Mouse (Mus musculus) MEL (cell line): ENCODE results near the gene Rassf8. TPM values are rescaled to one million over a fixed set of nuclear protein-coding genes. Genes with fewer than 3 reads are reported as not detected.

Experiments
- DNase-seq: peaks from one replicate; pipeline ENCODE4 v3.0.0; 2011; ENCODE audit warnings: low read depth, low spot score
- H3K27ac ChIP-seq: 2 replicates; pipeline ENCODE4 v1.5.1; 2012; ENCODE audit warnings: low read depth, mild to moderate bottlenecking, control low read depth, low read length, moderate library complexity; ENCODE audit not compliant: control insufficient read depth
- H3K27me3 ChIP-seq, 2 experiments: fragments of 150-350 bp in 1 of 2; sonication (generic) in 1 of 2; 2 replicates each; pipeline ENCODE4 v1.6.1; 2012; ENCODE audit warnings: low read length in 2 of 2, mild to moderate bottlenecking in 2 of 2, improper control_type of control experiment in 1 of 2, moderate library complexity in 1 of 2; ENCODE audit not compliant: insufficient read depth in 2 of 2, control insufficient read depth in 1 of 2
- H3K36me3 ChIP-seq, 2 experiments: 2 replicates each; pipeline ENCODE4 v1.6.1; 2012 to 2014; ENCODE audit warnings: low read length in 2 of 2, improper control_type of control experiment in 1 of 2, inconsistent platforms in 1 of 2, mild to moderate bottlenecking in 1 of 2; ENCODE audit not compliant: insufficient read depth in 2 of 2, control insufficient read depth in 1 of 2
- H3K4me1 ChIP-seq, 2 experiments: fragments of 150-350 bp in 1 of 2; sonication (generic) in 1 of 2; 2 replicates each; pipeline ENCODE4 v1.6.1; 2012; ENCODE audit warnings: low read length in 2 of 2, improper control_type of control experiment in 1 of 2, mild to moderate bottlenecking in 1 of 2; ENCODE audit not compliant: insufficient read depth in 2 of 2, control insufficient read depth in 1 of 2
- H3K4me3 ChIP-seq, 2 experiments: fragments of 150-350 bp in 1 of 2; sonication (generic) in 1 of 2; 2 replicates each; pipeline ENCODE4 v1.5.1; 2012; ENCODE audit warnings: low read depth in 2 of 2, low read length in 2 of 2, mild to moderate bottlenecking in 2 of 2, moderate library complexity in 2 of 2, control low read depth in 1 of 2, improper control_type of control experiment in 1 of 2; ENCODE audit not compliant: control insufficient read depth in 1 of 2, insufficient read depth in 1 of 2
- H3K79me2 ChIP-seq: 2 replicates; pipeline ENCODE4 v1.6.1; 2012; ENCODE audit warnings: mild to moderate bottlenecking, low read length, moderate library complexity; ENCODE audit not compliant: control insufficient read depth, poor library complexity, insufficient read depth
- H3K9ac ChIP-seq: 2 replicates; pipeline ENCODE4 v1.6.1; 2012; ENCODE audit warnings: low read depth, mild to moderate bottlenecking, control low read depth, low read length, moderate library complexity; ENCODE audit not compliant: control insufficient read depth, poor library complexity, severe bottlenecking
- H3K9me3 ChIP-seq: fragments of 150-350 bp; sonication (generic); replicated peaks from 2 replicates; pipeline ENCODE4 v1.6.1; 2012; ENCODE audit warnings: mild to moderate bottlenecking, low read length, improper control_type of control experiment, moderate library complexity; ENCODE audit not compliant: insufficient read depth
- CHD2 ChIP-seq: IDR thresholded peaks from 2 replicates; pipeline ENCODE4 v1.6.1; 2011; ENCODE audit warnings: low read length, improper control_type of control experiment
- CTCF ChIP-seq, 3 experiments: IDR thresholded peaks in 2 of 3; conservative IDR thresholded peaks in 1 of 3; 2 replicates each; pipeline ENCODE4 v1.5.1; 2011 to 2012; ENCODE audit warnings: low read length in 3 of 3, low read depth in 2 of 3, mild to moderate bottlenecking in 2 of 3, improper control_type of control experiment in 1 of 3, inconsistent platforms in 1 of 3, mixed read lengths in 1 of 3, moderate library complexity in 1 of 3; ENCODE audit not compliant: control insufficient read depth in 1 of 3, insufficient read depth in 1 of 3, poor library complexity in 1 of 3, severe bottlenecking in 1 of 3
- ELF1 ChIP-seq: IDR thresholded peaks from 2 replicates; pipeline ENCODE4 v1.6.1; 2014; ENCODE audit warnings: low read depth, mild to moderate bottlenecking, inconsistent platforms, low read length, improper control_type of control experiment, moderate library complexity
- EP300 ChIP-seq, 2 experiments: IDR thresholded peaks; 2 replicates each; pipeline ENCODE4 v1.6.1; 2011; ENCODE audit warnings: improper control_type of control experiment in 2 of 2, low read length in 2 of 2, low read depth in 1 of 2, mild to moderate bottlenecking in 1 of 2
- GABPA ChIP-seq: IDR thresholded peaks from 2 replicates; pipeline ENCODE4 v1.6.1; 2012; ENCODE audit warnings: low read depth, mild to moderate bottlenecking, inconsistent platforms, low read length, improper control_type of control experiment, moderate library complexity
- GATA1 ChIP-seq: IDR thresholded peaks from 2 replicates; pipeline ENCODE4 v1.6.1; 2011; ENCODE audit warnings: low read depth, low read length, improper control_type of control experiment
- MAZ ChIP-seq: IDR thresholded peaks from 2 replicates; pipeline ENCODE4 v1.6.1; 2012; ENCODE audit warnings: low read depth, mild to moderate bottlenecking, inconsistent platforms, low read length, improper control_type of control experiment
- MEF2A ChIP-seq: IDR thresholded peaks from 2 replicates; pipeline ENCODE4 v1.6.1; 2014; ENCODE audit warnings: low read depth, mild to moderate bottlenecking, inconsistent platforms, low read length, improper control_type of control experiment; ENCODE audit not compliant: poor library complexity, insufficient replicate concordance, severe bottlenecking; ENCODE audit errors: extremely low read depth
- MXI1 ChIP-seq: IDR thresholded peaks from 2 replicates; pipeline ENCODE4 v1.6.1; 2011; ENCODE audit warnings: mild to moderate bottlenecking, low read depth, low read length, improper control_type of control experiment
- POLR2AphosphoS5 ChIP-seq: IDR thresholded peaks from 2 replicates; pipeline ENCODE4 v1.6.1; 2012; ENCODE audit warnings: low read depth, borderline replicate concordance, mild to moderate bottlenecking, inconsistent platforms, low read length, moderate library complexity, mixed read lengths
- RAD21 ChIP-seq: IDR thresholded peaks from 2 replicates; pipeline ENCODE4 v1.6.1; 2011; ENCODE audit warnings: mild to moderate bottlenecking, low read depth, low read length, improper control_type of control experiment
- RCOR1 ChIP-seq: IDR thresholded peaks from 2 replicates; pipeline ENCODE4 v1.6.1; 2012; ENCODE audit warnings: low read depth, mild to moderate bottlenecking, inconsistent platforms, low read length, improper control_type of control experiment
- SIN3A ChIP-seq: IDR thresholded peaks from 2 replicates; pipeline ENCODE4 v1.6.1; 2012; ENCODE audit warnings: low read length, improper control_type of control experiment, inconsistent platforms
- SMC3 ChIP-seq: IDR thresholded peaks from 2 replicates; pipeline ENCODE4 v1.6.1; 2011; ENCODE audit warnings: low read depth, low read length, improper control_type of control experiment
- UBTF ChIP-seq: IDR thresholded peaks from 2 replicates; pipeline ENCODE4 v1.6.1; 2012; ENCODE audit warnings: low read depth, mild to moderate bottlenecking, inconsistent platforms, low read length, improper control_type of control experiment, moderate library complexity, borderline replicate concordance; ENCODE audit not compliant: insufficient read depth
- USF1 ChIP-seq: IDR thresholded peaks from 2 replicates; pipeline ENCODE4 v1.6.1; 2014; ENCODE audit warnings: low read depth, mild to moderate bottlenecking, inconsistent platforms, low read length, improper control_type of control experiment, moderate library complexity
- USF2 ChIP-seq, 2 experiments: IDR thresholded peaks; 2 replicates each; pipeline ENCODE4 v1.6.1; 2011 to 2012; ENCODE audit warnings: improper control_type of control experiment in 2 of 2, low read length in 2 of 2, borderline replicate concordance in 1 of 2, inconsistent platforms in 1 of 2, low read depth in 1 of 2, mild to moderate bottlenecking in 1 of 2; ENCODE audit not compliant: insufficient read depth in 1 of 2
- ZNF384 ChIP-seq: IDR thresholded peaks from 2 replicates; pipeline ENCODE4 v1.6.1; 2012; ENCODE audit warnings: low read depth, mild to moderate bottlenecking, inconsistent platforms, low read length, improper control_type of control experiment
- polyA plus RNA-seq, 2 experiments: library from polyadenylated mRNA; stranded (reverse) in 1 of 2; unstranded in 1 of 2; fragments of >175 nt in 1 of 2; fragments of >200 nt in 1 of 2; gene quantifications; 2 replicates each; pipeline versions ENCODE4 v1.2.1 to v1.2.4; 2012; ENCODE audit warnings: low replicate concordance in 2 of 2, low read depth in 1 of 2; ENCODE audit not compliant: insufficient read length in 2 of 2, insufficient read depth in 1 of 2, missing spikeins in 1 of 2
- total RNA-seq: library from RNA; depleted of rRNA; stranded (reverse); fragments of 300-350 nt; gene quantifications from 2 replicates; pipeline ENCODE4 v1.2.3, GENCODE M21; 2012

The Rassf8 gene
- total and polyA plus RNA-seq, 3 experiments: not detected

DNA sequence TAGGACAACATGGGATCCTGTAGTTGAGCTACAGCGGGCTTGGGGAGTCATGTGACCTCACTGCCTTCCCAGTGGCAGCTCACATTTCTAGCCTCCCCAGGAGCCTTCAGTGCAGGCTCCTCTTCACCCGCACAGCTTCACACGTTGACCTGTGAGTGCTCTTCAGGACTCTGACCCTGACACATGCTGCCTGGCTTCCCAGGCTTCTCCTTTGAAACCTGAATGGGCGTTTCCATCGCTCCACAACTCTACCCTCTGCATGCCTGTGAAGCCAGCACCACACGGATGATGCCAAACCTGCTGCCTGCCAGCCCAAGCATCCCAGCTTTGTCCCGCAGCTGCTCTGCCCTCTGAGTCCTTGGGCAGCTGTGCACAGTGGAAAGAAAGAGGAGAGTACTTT lies 63.0 kb downstream of the Rassf8 start:
- no peaks in the 10 kb centered on the region for H3K27me3 ChIP-seq
- DNase-seq: no peak
- no peak overlapping the region for H3K27ac ChIP-seq
- H3K9ac ChIP-seq: no peak overlapping the region
- H3K4me3 ChIP-seq: no peak overlapping the region
- H3K36me3 ChIP-seq: no peaks in the 10 kb centered on the region
- TF ChIP-seq MXI1: no peak
- TF ChIP-seq RAD21: no peak
- no peak for TF ChIP-seq CTCF (IDR thresholded peaks at IDR 0.05 in 2 of 3, conservative IDR thresholded peaks at IDR 0.05 in 1 of 3; ENCODE audit: control insufficient read depth in 1 of 3, insufficient read depth in 1 of 3, low read depth in 2 of 3, low read length in 3 of 3, poor library complexity in 1 of 3, severe bottlenecking in 1 of 3)
- TF ChIP-seq RCOR1: no peak
- TF ChIP-seq SIN3A: no peak
- no peak for TF ChIP-seq MEF2A
- TF ChIP-seq CHD2: no peak
- TF ChIP-seq USF1: no peak
- TF ChIP-seq UBTF: no peak
- TF ChIP-seq ZNF384: no peak
- TF ChIP-seq, all 39 proteins: peak for 0
- Histone ChIP-seq H3K4me1 (no peaks in the 10 kb centered on the region), H3K79me2 (no peaks in the 10 kb centered on the region), H3K9me3 (no peaks in the 10 kb centered on the region)

GRCm38 (mm10) chr6:145810015-145810414 lies 63.5 kb downstream of the Rassf8 start:
- H3K27me3 ChIP-seq: no peaks in the 10 kb centered on the region
- no peaks in the 10 kb centered on the region for H3K9me3 ChIP-seq
- H3K27ac ChIP-seq: no peak overlapping the region
- H3K79me2 ChIP-seq: no peaks in the 10 kb centered on the region
- H3K36me3 ChIP-seq: no peaks in the 10 kb centered on the region
- TF ChIP-seq GATA1: no peak
- no peak for TF ChIP-seq GABPA
- TF ChIP-seq POLR2AphosphoS5: no peak
- TF ChIP-seq MAZ: no peak
- no peak for TF ChIP-seq EP300 (IDR thresholded peaks at IDR 0.05; ENCODE audit: low read depth in 1 of 2, low read length in 2 of 2)
- no peak for TF ChIP-seq USF2 (IDR thresholded peaks at IDR 0.05; ENCODE audit: borderline replicate concordance in 1 of 2, insufficient read depth in 1 of 2, low read depth in 1 of 2, low read length in 2 of 2)
- TF ChIP-seq MXI1: no peak
- TF ChIP-seq SMC3: no peak
- no peak for TF ChIP-seq ELF1
- TF ChIP-seq, all 39 proteins: peak for 0
- H3K4me3 ChIP-seq: no peak overlapping the region
- no peak for DNase-seq
- no peaks in the 10 kb centered on the region for H3K4me1 ChIP-seq
- H3K9ac ChIP-seq: no peak overlapping the region
